Mouse (Mus musculus): Measurements from ENCODE around the gene Stx18. TPM values are rescaled to one million over a fixed set of nuclear protein-coding genes. Genes with fewer than 3 reads are reported as not detected.

The Stx18 gene
- total and polyA plus RNA-seq, 2 experiments from 2014 or later, result 15.7 to 25.8 TPM

DNA sequence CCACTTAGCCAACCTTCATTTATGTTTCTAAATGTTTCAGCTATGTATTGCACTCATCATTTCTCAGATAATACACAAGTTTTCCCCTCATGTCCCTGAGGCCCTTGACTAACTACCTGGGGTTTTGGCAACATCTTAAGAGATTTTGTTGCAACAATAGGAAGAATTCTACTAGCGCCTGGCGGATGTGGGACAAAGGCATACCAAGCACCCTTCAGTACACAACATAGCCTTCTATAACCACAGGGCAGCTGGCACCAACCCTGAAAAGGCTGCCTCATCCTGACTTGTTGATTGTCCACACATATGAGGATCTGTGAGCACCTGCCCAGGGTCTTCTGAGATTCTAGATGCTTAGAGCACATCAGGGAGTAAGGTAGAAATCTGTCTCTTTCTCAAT, 55.8 kb downstream of the Stx18 start:
- DNase-seq (ENCODE audit: low spot score), result no peak
- TF ChIP-seq EP300 (IDR thresholded peaks at IDR 0.05; ENCODE audit: low read depth) (no peak), CTCF (IDR thresholded peaks at IDR 0.05; ENCODE audit: low read depth) (no peak)
- no peak overlapping the region for H3K4me2 ChIP-seq (ENCODE audit: low read depth, low read length)
- no peaks in the 10 kb centered on the region for H3K4me1 ChIP-seq (ENCODE audit: control insufficient read depth, insufficient read depth)
- WGBS, result 92% methylated on average over 2 of the region's 2 CpGs
- no peak overlapping the region for H3K27ac ChIP-seq (ENCODE audit: low read depth)
- H3K4me3 ChIP-seq (ENCODE audit: low read depth, low read length), result no peak overlapping the region
- H3K9me3 ChIP-seq (replicated peaks; ENCODE audit: control insufficient read depth, low read length), result no peaks in the 10 kb centered on the region
- H3K27me3 ChIP-seq (ENCODE audit: control insufficient read depth, insufficient read depth, low read length), result no peaks in the 10 kb centered on the region
- ATAC-seq (ENCODE audit: insufficient read depth, low read depth), result no peak
- no peaks in the 10 kb centered on the region for H3K36me3 ChIP-seq (replicated peaks; ENCODE audit: control insufficient read depth, insufficient read depth, low read length)
- H3K9ac ChIP-seq (replicated peaks; ENCODE audit: low read depth, low read length), result no peak overlapping the region

DNA sequence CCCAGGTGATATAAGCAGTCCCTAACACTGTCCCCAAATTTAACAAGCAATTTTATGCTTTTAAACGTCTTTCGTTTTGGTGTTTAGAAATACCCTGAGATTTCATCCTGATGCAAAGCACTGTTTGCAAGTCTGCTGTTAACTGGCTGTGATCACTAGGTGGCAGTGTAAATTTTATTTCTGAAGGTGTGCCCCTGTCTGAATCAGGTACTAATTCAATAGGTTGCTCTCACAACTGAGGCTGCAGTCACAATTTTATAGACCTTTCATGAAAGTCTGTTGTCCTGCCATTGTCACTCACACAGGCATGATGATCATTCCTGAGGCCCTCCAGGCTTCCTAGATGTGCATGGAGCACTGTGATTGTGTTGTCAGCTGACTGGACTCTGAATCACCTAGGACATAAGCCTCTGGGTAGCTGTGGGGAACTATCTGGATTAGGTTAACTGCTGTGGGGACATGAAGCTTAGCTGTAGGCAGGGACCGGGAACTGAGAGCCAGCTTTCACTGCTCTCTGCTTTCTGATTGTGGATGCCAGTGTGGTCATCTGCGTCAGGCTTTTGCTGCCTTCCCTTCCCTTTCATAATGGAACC, 59.1 kb downstream of the Stx18 start:
- H3K27ac ChIP-seq (ENCODE audit: low read depth), result no peak overlapping the region
- DNase-seq (ENCODE audit: low spot score) (no peak), ATAC-seq (ENCODE audit: insufficient read depth, low read depth) (no peak)
- H3K4me1 ChIP-seq (ENCODE audit: control insufficient read depth, insufficient read depth), result no peaks in the 10 kb centered on the region
- no peaks in the 10 kb centered on the region for H3K36me3 ChIP-seq (replicated peaks; ENCODE audit: control insufficient read depth, insufficient read depth, low read length)
- H3K4me2 ChIP-seq (ENCODE audit: low read depth, low read length), result no peak overlapping the region
- 65% methylated on average over 4 of the region's 4 CpGs for WGBS
- no peaks in the 10 kb centered on the region for H3K27me3 ChIP-seq (ENCODE audit: control insufficient read depth, insufficient read depth, low read length)
- no peak overlapping the region for H3K4me3 ChIP-seq (ENCODE audit: low read depth, low read length)
- H3K9me3 ChIP-seq (replicated peaks; ENCODE audit: control insufficient read depth, low read length), result no peaks in the 10 kb centered on the region
- TF ChIP-seq CTCF (IDR thresholded peaks at IDR 0.05; ENCODE audit: low read depth) (peak; percentile 36; the same call in 1 of the 2 replicates), EP300 (IDR thresholded peaks at IDR 0.05; ENCODE audit: low read depth) (no peak)
- H3K9ac ChIP-seq (replicated peaks; ENCODE audit: low read depth, low read length), result no peak overlapping the region

DNA sequence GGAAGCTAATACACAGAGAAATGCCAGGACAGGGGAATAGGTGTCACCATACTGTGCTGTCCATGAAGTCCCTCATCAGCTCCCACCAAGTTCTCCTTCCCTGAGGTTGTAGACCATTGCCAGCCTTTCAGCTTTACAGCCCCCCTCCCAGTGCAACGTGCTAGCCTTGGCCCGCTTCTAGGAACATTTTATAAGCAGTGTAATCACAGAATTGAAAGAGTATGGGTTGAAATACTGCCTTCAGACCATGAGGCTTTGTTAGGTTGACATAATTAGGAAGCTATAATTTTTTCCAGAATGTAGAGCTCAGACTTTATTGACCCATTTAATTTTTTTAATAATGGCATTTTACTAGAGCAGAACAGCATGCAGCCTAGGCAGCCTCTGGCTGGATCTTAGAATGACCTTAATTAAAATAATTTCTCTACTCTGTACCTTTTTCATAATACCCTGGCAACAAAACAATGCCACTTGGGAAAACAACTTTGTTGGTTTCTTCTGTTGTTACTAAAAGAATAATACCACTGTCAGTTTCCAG, 60.7 kb downstream of the Stx18 start:
- Histone ChIP-seq H3K36me3 (replicated peaks; ENCODE audit: control insufficient read depth, insufficient read depth, low read length) (no peaks in the 10 kb centered on the region), H3K9ac (replicated peaks; ENCODE audit: low read depth, low read length) (no peak overlapping the region), H3K27me3 (ENCODE audit: control insufficient read depth, insufficient read depth, low read length) (no peaks in the 10 kb centered on the region), H3K4me1 (ENCODE audit: control insufficient read depth, insufficient read depth) (no peaks in the 10 kb centered on the region), H3K9me3 (replicated peaks; ENCODE audit: control insufficient read depth, low read length) (no peaks in the 10 kb centered on the region), H3K27ac (ENCODE audit: low read depth) (no peak overlapping the region), H3K4me3 (ENCODE audit: low read depth, low read length) (no peak overlapping the region), H3K4me2 (ENCODE audit: low read depth, low read length) (no peak overlapping the region)
- ATAC-seq (ENCODE audit: insufficient read depth, low read depth), result no peak
- WGBS, result 91% methylated on average over 2 of the region's 2 CpGs
- DNase-seq (ENCODE audit: low spot score), result no peak
- no peak for TF ChIP-seq EP300 (IDR thresholded peaks at IDR 0.05; ENCODE audit: low read depth)
- no peak for TF ChIP-seq CTCF (IDR thresholded peaks at IDR 0.05; ENCODE audit: low read depth)

DNA sequence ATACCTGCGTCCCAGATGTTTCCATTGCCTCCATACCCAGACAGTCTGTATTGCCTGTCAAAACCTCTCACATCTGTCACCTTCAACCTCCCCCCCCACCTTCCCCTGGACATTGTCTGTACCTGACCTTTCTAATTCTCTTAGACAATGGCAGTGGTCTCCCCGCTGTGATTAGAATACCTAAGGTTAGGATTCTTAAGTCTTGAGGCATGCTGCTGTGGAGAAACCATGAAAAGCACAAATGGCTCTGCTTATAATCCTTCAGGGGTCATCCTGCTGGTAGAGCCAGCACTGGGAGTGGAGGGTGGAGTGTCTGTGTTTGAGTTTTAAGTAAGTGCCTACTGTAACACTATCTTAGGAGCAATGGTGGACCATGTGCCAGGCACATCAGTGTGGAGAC, 64.4 kb downstream of the Stx18 start:
- Histone ChIP-seq H3K9ac (replicated peaks; ENCODE audit: low read depth, low read length) (no peak overlapping the region), H3K27ac (ENCODE audit: low read depth) (no peak overlapping the region), H3K4me3 (ENCODE audit: low read depth, low read length) (no peak overlapping the region), H3K4me1 (ENCODE audit: control insufficient read depth, insufficient read depth) (no peaks in the 10 kb centered on the region), H3K27me3 (ENCODE audit: control insufficient read depth, insufficient read depth, low read length) (no peaks in the 10 kb centered on the region), H3K36me3 (replicated peaks; ENCODE audit: control insufficient read depth, insufficient read depth, low read length) (peaks cover 32% of the 10 kb centered on the region), H3K9me3 (replicated peaks; ENCODE audit: control insufficient read depth, low read length) (no peaks in the 10 kb centered on the region), H3K4me2 (ENCODE audit: low read depth, low read length) (no peak overlapping the region)
- no peak for DNase-seq (ENCODE audit: low spot score)
- TF ChIP-seq EP300 (IDR thresholded peaks at IDR 0.05; ENCODE audit: low read depth) (no peak), CTCF (IDR thresholded peaks at IDR 0.05; ENCODE audit: low read depth) (no peak)
- no peak for ATAC-seq (ENCODE audit: insufficient read depth, low read depth)
- WGBS, result 90% methylated on average over 2 of the region's 2 CpGs

DNA sequence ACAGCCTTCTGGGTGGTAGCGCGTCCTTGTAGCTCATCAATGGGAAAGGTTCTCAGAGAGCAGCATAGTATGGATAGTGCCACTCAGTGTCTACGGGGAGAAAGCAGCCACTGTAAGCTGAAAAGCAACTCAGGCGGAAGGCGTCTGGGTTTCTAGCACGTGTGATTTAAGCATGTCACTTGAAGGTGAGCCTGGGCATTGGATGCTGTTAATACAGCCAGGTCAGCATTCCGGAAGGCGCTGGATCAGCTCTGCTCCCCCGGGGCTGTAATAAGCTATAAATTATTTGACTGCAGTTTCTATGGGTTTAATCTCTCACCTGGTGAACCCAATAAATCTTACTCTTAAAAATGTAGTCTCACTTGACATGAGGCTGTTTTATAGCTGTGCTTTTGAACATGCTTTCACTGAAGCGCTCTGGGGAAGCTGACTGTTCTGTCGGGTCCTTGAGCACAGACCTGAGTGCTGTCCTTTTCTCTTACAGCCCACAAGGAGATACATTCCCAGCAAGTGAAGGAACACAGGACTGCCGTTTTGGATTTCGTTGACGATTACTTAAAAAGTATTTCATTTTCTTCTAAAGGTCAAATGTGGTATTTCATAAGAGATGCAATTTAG, 67.6 kb downstream of the Stx18 start:
- Histone ChIP-seq H3K4me3 (ENCODE audit: low read depth, low read length) (no peak overlapping the region), H3K36me3 (replicated peaks; ENCODE audit: control insufficient read depth, insufficient read depth, low read length) (peaks cover 46% of the 10 kb centered on the region), H3K4me2 (ENCODE audit: low read depth, low read length) (no peak overlapping the region), H3K9me3 (replicated peaks; ENCODE audit: control insufficient read depth, low read length) (no peaks in the 10 kb centered on the region), H3K9ac (replicated peaks; ENCODE audit: low read depth, low read length) (no peak overlapping the region), H3K4me1 (ENCODE audit: control insufficient read depth, insufficient read depth) (no peaks in the 10 kb centered on the region), H3K27me3 (ENCODE audit: control insufficient read depth, insufficient read depth, low read length) (no peaks in the 10 kb centered on the region), H3K27ac (ENCODE audit: low read depth) (no peak overlapping the region)
- no peak for ATAC-seq (ENCODE audit: insufficient read depth, low read depth)
- TF ChIP-seq CTCF (IDR thresholded peaks at IDR 0.05; ENCODE audit: low read depth) (no peak), EP300 (IDR thresholded peaks at IDR 0.05; ENCODE audit: low read depth) (no peak)
- DNase-seq (ENCODE audit: low spot score), result no peak
- WGBS, result 91% methylated on average over 14 of the region's 14 CpGs
